Mouse (Mus musculus): ENCODE measurements around the gene Chgb.

DNA sequence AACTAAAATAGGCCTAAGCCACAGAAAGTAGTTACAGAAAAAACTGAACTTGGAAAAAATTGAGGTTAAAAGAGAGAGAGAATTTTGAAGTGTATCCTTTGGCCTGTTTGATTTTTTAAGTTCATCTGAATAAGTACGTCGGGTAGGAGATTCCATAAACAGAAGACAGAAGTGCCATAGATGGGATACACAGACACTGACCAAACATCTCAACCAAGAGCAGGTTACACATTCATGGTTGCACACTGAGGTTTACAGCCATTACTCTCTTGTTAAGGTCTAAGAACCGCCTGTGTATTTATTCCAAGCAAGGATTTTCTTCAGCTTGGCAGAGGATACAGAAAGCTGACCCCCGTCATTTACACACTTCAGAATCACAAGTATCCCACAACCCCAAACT lies at the start of gene Chgb:
- TF ChIP-seq CTCF (IDR thresholded peaks at IDR 0.05; ENCODE audit: low read depth, low read length) (no peak), POLR2A (IDR thresholded peaks at IDR 0.05; ENCODE audit: borderline replicate concordance, low read depth, low read length) (no peak)

All from bone marrow macrophage, adult 2 months (primary cell).